Mouse (Mus musculus): ENCODE data around the gene Ifitm3.
"Not testable (repeated sequence)": the region's sequence is repeated elsewhere in the genome, so short reads cannot be mapped to it uniquely, and the experiment has no call there.

Gene Ifitm3

DNA sequence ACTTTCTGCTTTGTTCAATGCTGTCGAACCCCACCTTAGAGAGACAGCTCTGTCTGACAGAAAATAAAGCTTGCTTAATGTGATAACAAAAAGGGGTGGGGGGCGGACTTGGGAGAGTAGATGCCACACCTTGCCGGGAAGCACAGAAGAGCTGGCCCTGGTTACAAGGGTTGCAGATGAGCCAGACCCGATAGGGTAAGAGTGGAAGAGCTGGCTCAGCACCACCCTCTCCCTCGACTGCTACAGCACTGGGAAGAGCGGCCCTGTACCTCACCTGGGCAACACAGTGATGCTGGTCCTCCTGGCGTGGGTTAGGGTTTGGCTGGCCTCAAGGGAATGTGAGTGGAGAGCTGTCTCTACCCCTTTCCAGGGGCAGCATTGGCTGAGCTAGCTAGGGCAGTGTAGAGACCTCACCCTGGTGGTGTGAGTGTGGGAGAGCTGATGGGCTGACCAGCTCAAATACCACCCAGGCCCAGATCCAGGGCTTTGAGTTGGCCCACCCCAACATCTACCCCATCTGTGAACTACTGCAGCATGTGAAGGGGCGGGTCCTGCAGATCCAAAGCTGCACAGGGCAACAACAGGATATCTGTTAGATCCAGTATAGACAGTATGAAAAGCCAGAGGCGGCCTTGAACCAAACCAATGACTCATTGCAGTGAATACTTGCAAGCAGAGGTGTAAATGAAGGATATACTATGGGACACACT lies 22.0 kb upstream of the Ifitm3 start:
- no peak for DNase-seq (ENCODE audit: low spot score)

GRCm38 (mm10) chr7:141030390-141030789 lies 19.8 kb upstream of the Ifitm3 start:
- DNase-seq (ENCODE audit: low spot score) = no peak

GRCm38 (mm10) chr7:141028831-141029230 lies 18.3 kb upstream of the Ifitm3 start, which contains the start of gene Gm17387:
Gm17387 (plus strand) TSS chr7:141029131.
- no peak for DNase-seq (ENCODE audit: low spot score)

DNA sequence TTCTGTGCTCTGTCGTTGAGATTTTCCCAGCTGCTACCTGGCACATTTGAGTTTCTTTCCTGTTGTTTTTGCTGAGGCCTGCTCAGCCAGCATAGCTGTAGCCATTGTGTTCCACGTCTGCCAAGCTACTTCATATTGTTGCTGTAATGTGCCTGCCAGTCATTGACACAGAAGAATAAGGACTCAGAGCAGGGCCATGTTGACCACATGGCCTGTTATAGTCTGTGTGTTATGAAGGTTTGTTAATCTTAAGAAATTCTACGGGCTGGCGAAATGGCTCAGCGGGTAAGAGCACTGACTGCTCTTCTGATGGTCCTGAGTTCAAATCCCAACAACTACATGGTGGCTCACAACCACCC lies 16.1 kb upstream of the Ifitm3 start:
- DNase-seq (ENCODE audit: low spot score) = peak; percentile 27

- peak; percentile 49 for DNase-seq (ENCODE audit: low spot score)
Observed at GRCm38 (mm10) chr7:141026097-141026739, 15.6 kb upstream of the Ifitm3 start.

- DNase-seq (ENCODE audit: low spot score) = peak; percentile 76
Observed at GRCm38 (mm10) chr7:141024865-141025838, 14.6 kb upstream of the Ifitm3 start.

DNA sequence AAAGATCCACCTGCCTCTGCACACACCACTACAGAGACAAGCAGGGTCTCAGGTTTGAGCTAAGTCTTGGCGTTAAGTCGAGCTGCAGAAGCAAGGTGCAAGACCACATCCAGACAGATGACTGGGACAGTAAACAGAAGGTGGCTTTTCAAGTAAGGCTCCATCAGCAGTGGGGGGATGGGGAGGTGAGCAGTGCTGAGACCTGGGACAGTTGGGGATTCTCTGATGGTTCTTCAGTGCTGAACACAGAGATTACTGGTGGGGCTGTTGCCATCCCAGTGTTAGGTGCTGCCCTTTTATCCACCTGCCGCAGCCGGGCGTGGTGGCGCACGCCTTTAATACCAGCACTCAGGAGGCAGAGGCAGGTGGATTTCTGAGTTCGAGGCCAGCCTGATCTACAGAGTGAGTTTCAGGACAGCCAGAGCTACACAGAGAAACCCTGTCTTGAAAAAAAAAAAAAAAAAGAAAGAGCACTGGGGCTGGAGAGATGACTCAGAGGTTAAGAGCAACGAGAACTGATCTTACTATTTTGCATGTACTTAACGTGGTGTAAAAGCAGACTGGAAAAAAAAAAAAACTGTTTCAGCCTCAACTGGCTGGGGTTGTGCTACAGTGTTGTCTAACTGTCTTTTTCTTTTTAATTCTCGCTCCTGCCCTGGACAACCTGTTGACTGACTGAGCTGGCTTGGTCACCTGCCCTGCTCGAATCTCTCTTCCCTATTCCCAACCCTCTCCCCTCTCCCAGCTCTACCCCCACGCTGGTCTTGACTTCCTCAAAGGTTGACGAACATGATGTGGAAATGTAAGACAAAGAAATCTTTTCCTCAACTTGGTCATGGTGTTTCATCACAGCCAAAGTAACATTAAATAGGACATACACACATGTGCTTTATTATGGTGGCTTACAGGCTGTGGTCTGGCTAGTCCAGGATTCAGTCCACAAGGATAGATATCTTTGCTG lies 11.2 kb upstream of the Ifitm3 start:
- no peak for DNase-seq (ENCODE audit: low spot score)

DNA sequence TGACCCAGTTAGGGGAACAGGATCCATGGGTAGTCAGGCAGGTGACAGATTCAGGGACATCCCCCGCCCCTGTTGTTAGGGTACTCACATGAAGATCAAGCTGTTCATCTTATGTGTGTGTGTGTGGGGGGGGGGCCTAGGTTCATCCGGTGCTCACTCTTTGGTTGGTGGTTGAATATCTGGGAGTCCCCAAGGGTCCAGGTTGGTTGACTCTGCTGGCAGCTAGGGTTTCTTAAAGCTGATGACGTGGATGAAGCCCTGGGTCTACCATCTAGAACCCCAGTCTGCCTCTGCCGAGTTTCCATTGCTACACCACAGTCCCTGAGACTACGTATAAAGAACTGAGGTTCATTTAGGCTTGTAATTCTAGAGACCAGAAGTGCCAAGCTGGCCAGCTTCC lies 8.5 kb upstream of the Ifitm3 start:
- no peak for DNase-seq (ENCODE audit: low spot score)

- DNase-seq (ENCODE audit: low spot score) = not testable (repeated sequence)
Observed at GRCm38 (mm10) chr7:141017824-141018223, 7.3 kb upstream of the Ifitm3 start, which contains the start of gene Ifitm6. Ifitm6 (minus strand) TSS chr7:141017924.

DNA sequence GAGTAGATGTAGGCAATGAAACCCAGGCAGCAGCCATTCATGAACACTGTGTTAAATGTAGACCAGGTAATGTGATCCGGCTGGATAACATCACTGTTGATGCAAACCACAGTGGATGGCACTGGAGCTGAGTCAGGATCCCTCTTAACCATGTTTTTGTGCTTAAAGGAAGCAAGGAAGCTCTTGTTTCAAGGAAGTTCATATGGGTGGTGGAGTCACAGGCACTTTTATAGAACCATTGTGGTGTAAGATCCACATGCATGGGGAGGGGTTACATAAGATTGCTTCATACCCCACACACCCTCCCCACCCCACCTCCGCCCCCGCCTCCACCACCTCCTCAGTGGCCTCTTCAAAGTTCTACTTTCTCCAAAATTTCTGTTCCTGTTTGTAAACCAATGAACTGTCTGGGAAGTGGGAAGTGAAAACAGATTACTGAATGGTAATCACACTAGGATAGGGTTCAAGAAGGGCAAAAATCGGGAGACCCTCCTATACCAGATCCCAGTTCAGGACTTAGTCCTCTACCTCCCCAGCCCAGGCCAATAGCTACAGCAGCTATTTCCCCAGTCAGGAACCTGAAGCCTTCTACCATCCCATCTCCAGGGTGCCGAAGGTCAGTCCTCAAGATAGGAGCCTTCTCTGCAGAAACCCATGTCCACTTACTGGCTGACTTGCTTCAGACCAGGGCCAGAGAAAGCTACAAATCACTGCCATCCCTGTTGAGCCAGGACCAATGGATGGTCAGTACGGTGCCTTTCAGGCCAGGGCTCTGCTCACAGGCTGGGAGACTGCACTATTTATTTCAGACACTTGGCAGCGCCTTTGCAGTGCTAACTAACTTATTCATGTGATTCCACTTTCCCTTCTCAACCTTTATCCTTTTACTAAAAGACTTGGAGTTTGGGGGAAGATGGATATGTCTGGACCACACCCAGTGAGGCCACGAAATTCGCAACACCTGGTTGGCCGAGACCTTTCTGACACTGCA lies 6.4 kb upstream of the Ifitm3 start:
- DNase-seq (ENCODE audit: low spot score) = no peak

- DNase-seq (ENCODE audit: low spot score) = no peak
Observed at GRCm38 (mm10) chr7:141011238-141011770, 734 bp upstream of the Ifitm3 start.

DNA sequence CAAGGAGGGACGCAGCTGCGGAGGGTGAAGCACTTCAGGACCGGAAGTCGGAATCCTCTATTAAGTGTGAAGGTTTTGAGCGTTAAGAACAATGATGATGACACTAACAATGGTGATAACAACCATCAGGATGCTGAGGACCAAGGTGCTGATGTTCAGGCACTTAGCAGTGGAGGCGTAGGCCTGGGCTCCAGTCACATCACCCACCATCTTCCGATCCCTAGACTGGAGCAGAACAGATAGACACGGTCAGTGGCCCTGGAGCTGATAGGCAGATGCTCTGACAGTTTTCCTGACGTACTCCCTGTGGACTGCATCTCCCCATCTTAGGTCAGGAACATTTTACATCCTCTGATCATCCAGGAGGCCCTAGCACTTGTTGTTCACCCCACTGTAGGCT lies 905 bp downstream of the Ifitm3 start:
- DNase-seq (ENCODE audit: low spot score) = no peak

- peak; percentile 92 for DNase-seq (ENCODE audit: low spot score)
Observed at GRCm38 (mm10) chr7:141008938-141009660, 1.5 kb downstream of the Ifitm3 start.

GRCm38 (mm10) chr7:141008312-141008761 lies 2.2 kb downstream of the Ifitm3 start:
- peak; percentile 52 for DNase-seq (ENCODE audit: low spot score)

DNA sequence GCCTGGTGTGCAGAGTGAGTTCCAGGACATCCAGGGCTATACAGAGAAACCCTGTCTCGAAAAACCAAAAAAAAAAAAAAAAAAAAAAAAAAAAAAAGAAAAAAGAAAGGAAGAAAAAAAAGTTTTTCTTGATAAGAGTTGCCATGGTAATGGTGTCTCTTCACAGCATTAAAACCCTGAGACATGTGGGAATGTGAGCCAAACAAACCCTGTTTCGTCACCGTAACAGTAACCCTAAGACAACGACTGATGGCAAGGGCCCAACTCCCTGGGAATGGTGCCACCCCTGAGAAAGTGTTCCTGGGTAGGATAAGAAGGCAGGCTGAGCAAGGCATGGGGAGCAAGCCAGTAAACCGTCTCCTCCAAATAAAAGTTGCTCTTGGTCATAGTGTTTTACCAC lies 3.7 kb downstream of the Ifitm3 start:
- no peak for DNase-seq (ENCODE audit: low spot score)

GRCm38 (mm10) chr7:141006446-141006845 lies 4.1 kb downstream of the Ifitm3 start:
- no peak for DNase-seq (ENCODE audit: low spot score)

DNA sequence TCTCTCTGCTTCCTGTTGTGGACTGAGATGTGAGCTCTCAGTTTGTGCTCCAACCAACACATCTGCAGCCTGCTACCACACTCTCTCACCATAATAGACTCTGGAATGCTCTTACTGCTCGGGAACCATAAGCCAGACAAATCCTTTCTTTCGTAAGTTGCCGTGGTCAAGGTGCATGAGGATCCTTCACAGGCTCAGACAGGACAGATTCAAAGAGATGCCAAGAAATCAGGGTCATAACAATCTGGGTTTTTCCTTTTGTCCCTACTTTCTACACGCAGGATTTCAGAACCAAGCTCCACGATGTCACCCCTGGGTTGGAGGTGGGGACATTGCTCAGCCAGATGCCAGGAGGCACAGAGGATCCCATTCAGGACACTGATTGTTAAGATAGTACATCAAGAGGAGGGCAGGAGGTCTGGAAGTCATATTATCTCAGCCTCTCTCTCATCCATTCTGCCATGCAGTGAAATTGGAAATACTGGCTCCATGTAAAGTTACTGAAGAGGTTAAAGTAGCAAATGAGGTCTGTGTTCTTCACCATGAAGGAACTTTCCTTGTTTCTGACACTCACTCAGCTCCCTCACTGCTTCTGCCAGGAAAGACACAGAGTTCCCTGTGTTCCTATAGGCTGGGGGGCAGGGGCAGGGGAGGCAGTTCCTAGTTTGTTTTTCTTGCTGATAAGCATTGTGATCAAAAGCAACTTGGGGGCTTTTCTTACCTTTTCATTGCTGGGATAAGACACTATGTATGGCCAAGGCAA lies 7.1 kb downstream of the Ifitm3 start:
- DNase-seq (ENCODE audit: low spot score) = no peak

All from embryo, embryonic 10.5 days (tissue).